Mouse (Mus musculus): ENCODE results near the gene Inka1. TPM values are rescaled to one million over a fixed set of nuclear protein-coding genes. Genes with fewer than 3 reads are reported as not detected.

Gene Inka1
- polyA plus RNA-seq, 1 experiment from 2014 or later: 19.4 TPM

DNA sequence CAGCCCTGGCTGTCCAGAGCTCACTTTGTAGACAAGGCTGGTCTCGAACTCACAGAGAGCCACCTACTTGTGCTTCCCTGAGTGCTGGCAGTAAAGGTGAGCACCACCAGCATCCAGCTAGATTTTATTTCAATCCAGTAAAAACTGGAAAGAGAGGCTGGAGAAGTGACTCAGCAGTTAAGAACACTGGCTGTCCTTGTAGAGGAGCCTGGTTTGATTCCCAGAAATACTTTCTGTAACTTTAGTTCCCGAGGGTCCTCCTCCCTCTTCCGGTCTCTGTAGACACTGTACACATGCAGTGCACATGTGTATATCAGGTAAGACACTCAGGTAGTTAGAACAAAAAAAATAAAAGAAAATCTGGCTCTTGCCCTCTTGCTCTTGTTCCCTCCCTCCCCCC lies 2.3 kb upstream of the Inka1 start:
- Histone ChIP-seq H3K4me1 (replicated peaks; ENCODE audit: control insufficient read depth, insufficient read depth, low read length) (no peaks in the 10 kb centered on the region), H3K4me2 (replicated peaks; ENCODE audit: low read depth) (no peak overlapping the region), H3K27ac (ENCODE audit: low read depth, low read length) (no peak overlapping the region), H3K27me3 (replicated peaks; ENCODE audit: control insufficient read depth, insufficient read depth, low read length) (no peaks in the 10 kb centered on the region), H3K4me3 (ENCODE audit: low read depth, low read length) (no peak overlapping the region), H3K9me3 (ENCODE audit: control insufficient read depth) (no peaks in the 10 kb centered on the region), H3K9ac (ENCODE audit: low read depth, low read length) (no peak overlapping the region), H3K36me3 (ENCODE audit: control insufficient read depth, insufficient read depth) (peaks cover 5% of the 10 kb centered on the region)
- no peak for TF ChIP-seq CTCF (IDR thresholded peaks at IDR 0.05; ENCODE audit: low read depth)
- no peak for ATAC-seq
- 74% methylated on average over 3 of the region's 3 CpGs for WGBS

- Histone ChIP-seq H3K27me3 (replicated peaks; ENCODE audit: control insufficient read depth, insufficient read depth, low read length) (no peaks in the 10 kb centered on the region), H3K4me3 (ENCODE audit: low read depth, low read length) (peak overlapping the region; percentile 61), H3K36me3 (ENCODE audit: control insufficient read depth, insufficient read depth) (peaks cover 5% of the 10 kb centered on the region), H3K4me1 (replicated peaks; ENCODE audit: control insufficient read depth, insufficient read depth, low read length) (no peaks in the 10 kb centered on the region), H3K9me3 (ENCODE audit: control insufficient read depth) (no peaks in the 10 kb centered on the region), H3K4me2 (replicated peaks; ENCODE audit: low read depth) (peak overlapping the region; percentile 84), H3K9ac (ENCODE audit: low read depth, low read length) (no peak overlapping the region), H3K27ac (ENCODE audit: low read depth, low read length) (no peak overlapping the region)
- peak; percentile 37; the same call in 1 of the 2 replicates for ATAC-seq
- peak; percentile 95 for TF ChIP-seq CTCF (IDR thresholded peaks at IDR 0.05; ENCODE audit: low read depth)
- WGBS: 3% methylated on average over 18 of the region's 18 CpGs
Measured at GRCm38 (mm10) chr9:107986376-107986775, 697 bp upstream of the Inka1 start.

GRCm38 (mm10) chr9:107984754-107985055 lies 974 bp downstream of the Inka1 start:
- TF ChIP-seq CTCF (IDR thresholded peaks at IDR 0.05; ENCODE audit: low read depth): no peak
- 54% methylated on average over 9 of the region's 9 CpGs for WGBS

DNA sequence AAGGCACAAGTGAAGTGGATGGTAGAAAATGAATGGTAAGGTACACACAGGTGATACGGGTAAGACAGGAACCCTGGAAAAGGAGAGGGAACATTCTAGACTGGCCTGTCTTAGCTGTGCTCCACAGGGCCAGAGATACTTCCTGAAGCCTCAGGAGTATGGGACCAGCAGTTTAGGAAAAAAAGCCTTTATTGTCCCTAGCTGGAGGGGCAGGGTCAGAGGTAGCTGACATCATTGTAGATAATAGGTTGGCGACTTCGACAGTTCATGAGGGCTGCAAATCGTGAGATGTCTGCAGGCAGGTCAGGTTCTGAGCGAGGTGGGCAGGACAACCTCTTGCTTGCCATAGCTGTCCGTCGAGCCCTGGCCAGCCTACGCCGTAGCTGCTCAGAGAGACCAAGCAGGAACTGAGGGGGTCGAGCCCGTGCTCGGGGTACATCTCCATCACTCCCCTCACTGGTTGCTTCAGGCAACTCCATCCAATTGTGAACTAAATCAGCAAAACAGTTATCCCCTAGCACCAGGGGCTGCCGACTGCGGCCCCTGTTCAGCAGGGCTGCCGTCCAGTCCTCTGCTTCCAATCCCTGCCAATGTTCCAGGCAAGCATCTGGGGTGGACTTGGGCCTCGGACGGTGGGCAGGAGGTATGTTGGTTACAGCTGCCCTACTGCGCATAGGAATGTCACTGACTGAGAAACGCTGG lies 1.5 kb downstream of the Inka1 start:
- Histone ChIP-seq H3K4me1 (replicated peaks; ENCODE audit: control insufficient read depth, insufficient read depth, low read length) (0 out of 2 replicates have a peak, but pooled peaks cover 2% of the 10 kb centered on the region), H3K9me3 (ENCODE audit: control insufficient read depth) (no peaks in the 10 kb centered on the region), H3K9ac (ENCODE audit: low read depth, low read length) (peak overlapping the region; percentile 50), H3K27me3 (replicated peaks; ENCODE audit: control insufficient read depth, insufficient read depth, low read length) (no peaks in the 10 kb centered on the region), H3K4me2 (replicated peaks; ENCODE audit: low read depth) (peak overlapping the region; percentile 84), H3K27ac (ENCODE audit: low read depth, low read length) (peak overlapping the region; percentile 89), H3K4me3 (ENCODE audit: low read depth, low read length) (peak overlapping the region; percentile 61), H3K36me3 (ENCODE audit: control insufficient read depth, insufficient read depth) (peaks cover 23% of the 10 kb centered on the region)
- 54% methylated on average over 19 of the region's 19 CpGs for WGBS
- no peak for TF ChIP-seq CTCF (IDR thresholded peaks at IDR 0.05; ENCODE audit: low read depth)
- no peak for ATAC-seq

More at GRCm38 (mm10) chr9:107984754-107985055, 974 bp downstream of the Inka1 start:
- peak overlapping the region; percentile 84 for H3K4me2 ChIP-seq (replicated peaks; ENCODE audit: low read depth)
- peak overlapping the region; percentile 61 for H3K4me3 ChIP-seq (ENCODE audit: low read depth, low read length)
- H3K4me1 ChIP-seq (replicated peaks; ENCODE audit: control insufficient read depth, insufficient read depth, low read length): 0 out of 2 replicates have a peak, but pooled peaks cover 2% of the 10 kb centered on the region
- peak overlapping the region; percentile 50; the same call in 1 of the 2 replicates for H3K9ac ChIP-seq (ENCODE audit: low read depth, low read length)
- ATAC-seq: no peak
- peak overlapping the region; percentile 75; the same call in 1 of the 2 replicates for H3K27ac ChIP-seq (ENCODE audit: low read depth, low read length)
- H3K36me3 ChIP-seq (ENCODE audit: control insufficient read depth, insufficient read depth): peaks cover 18% of the 10 kb centered on the region
- no peaks in the 10 kb centered on the region for H3K27me3 ChIP-seq (replicated peaks; ENCODE audit: control insufficient read depth, insufficient read depth, low read length)
- H3K9me3 ChIP-seq (ENCODE audit: control insufficient read depth): no peaks in the 10 kb centered on the region

- Histone ChIP-seq H3K27ac (ENCODE audit: low read depth, low read length) (peak overlapping the region; percentile 89), H3K36me3 (ENCODE audit: control insufficient read depth, insufficient read depth) (peaks cover 30% of the 10 kb centered on the region), H3K4me1 (replicated peaks; ENCODE audit: control insufficient read depth, insufficient read depth, low read length) (0 out of 2 replicates have a peak, but pooled peaks cover 2% of the 10 kb centered on the region), H3K4me3 (ENCODE audit: low read depth, low read length) (peak overlapping the region; percentile 29; the same call in 1 of the 2 replicates), H3K27me3 (replicated peaks; ENCODE audit: control insufficient read depth, insufficient read depth, low read length) (no peaks in the 10 kb centered on the region), H3K9me3 (ENCODE audit: control insufficient read depth) (no peaks in the 10 kb centered on the region), H3K9ac (ENCODE audit: low read depth, low read length) (0 out of 2 replicates have a peak overlapping the region, but pooled peaks have one; percentile 4), H3K4me2 (replicated peaks; ENCODE audit: low read depth) (peak overlapping the region; percentile 84)
- ATAC-seq: no peak
- WGBS: 35% methylated on average over 4 of the region's 4 CpGs
- TF ChIP-seq CTCF (IDR thresholded peaks at IDR 0.05; ENCODE audit: low read depth): no peak
Measured at GRCm38 (mm10) chr9:107983421-107983890, 2.2 kb downstream of the Inka1 start.

- 0 out of 2 replicates have a peak, but pooled peaks cover 2% of the 10 kb centered on the region for H3K4me1 ChIP-seq (replicated peaks; ENCODE audit: control insufficient read depth, insufficient read depth, low read length)
- peak; percentile 41; the same call in 1 of the 2 replicates for ATAC-seq
- peak within 1 kb of the TSS; percentile 29 for H3K4me3 ChIP-seq (ENCODE audit: low read depth, low read length)
- H3K4me2 ChIP-seq (replicated peaks; ENCODE audit: low read depth): peak within 1 kb of the TSS; percentile 84
- WGBS: 43% methylated on average over 14 of the region's 14 CpGs
- H3K27me3 ChIP-seq (replicated peaks; ENCODE audit: control insufficient read depth, insufficient read depth, low read length): no peaks in the 10 kb centered on the region
- no peak for TF ChIP-seq CTCF (IDR thresholded peaks at IDR 0.05; ENCODE audit: low read depth)
- H3K9me3 ChIP-seq (ENCODE audit: control insufficient read depth): no peaks in the 10 kb centered on the region
- peaks cover 35% of the 10 kb centered on the region for H3K36me3 ChIP-seq (ENCODE audit: control insufficient read depth, insufficient read depth)
- 0 out of 2 replicates have a peak within 1 kb of the TSS, but pooled peaks have one; percentile 4 for H3K9ac ChIP-seq (ENCODE audit: low read depth, low read length)
- H3K27ac ChIP-seq (ENCODE audit: low read depth, low read length): peak within 1 kb of the TSS; percentile 89
Measured at GRCm38 (mm10) chr9:107982681-107983346, 2.9 kb downstream of the Inka1 start, which contains the start of gene Gm20661. Gene Gm20661, plus strand, starts transcription at chr9:107983058.

Measured in intestine, postnatal 0 days (tissue).